Mouse (Mus musculus) erythroblast, embryonic 14.5 days (primary cell): ENCODE measurements around the gene Tmem198b. TPM values are rescaled to one million over a fixed set of nuclear protein-coding genes. Genes with fewer than 3 reads are reported as not detected.
"Not testable (repeated sequence)": the region's sequence is repeated elsewhere in the genome, so short reads cannot be mapped to it uniquely, and the experiment has no call there.

Source experiments
- H3K27me3 ChIP-seq: 2 replicates; pipeline ENCODE4 v1.6.1; 2012; ENCODE audit warnings: inconsistent platforms; ENCODE audit not compliant: control insufficient read depth
- H3K36me3 ChIP-seq: 2 replicates; pipeline ENCODE4 v1.6.1; 2012; ENCODE audit warnings: mild to moderate bottlenecking, inconsistent platforms; ENCODE audit not compliant: control insufficient read depth
- H3K4me1 ChIP-seq: 2 replicates; pipeline ENCODE4 v1.6.1; 2012; ENCODE audit warnings: inconsistent platforms; ENCODE audit not compliant: control insufficient read depth
- H3K4me3 ChIP-seq: replicated peaks from 2 replicates; pipeline ENCODE3; 2012; ENCODE audit warnings: moderate library complexity, mild to moderate bottlenecking, inconsistent platforms
- H3K9me3 ChIP-seq: 2 replicates; pipeline ENCODE4 v1.6.1; 2012; ENCODE audit warnings: low read length, inconsistent platforms, mixed read lengths; ENCODE audit not compliant: control insufficient read depth
- GATA1 ChIP-seq: IDR thresholded peaks from 2 replicates; pipeline ENCODE4 v1.6.1; 2012; ENCODE audit warnings: low read length, inconsistent platforms, mixed read lengths
- TAL1 ChIP-seq: IDR thresholded peaks from 3 replicates; pipeline ENCODE4 v1.6.1; 2012; ENCODE audit warnings: low read length, inconsistent platforms, mixed read lengths
- polyA plus RNA-seq: library from polyadenylated mRNA; stranded (reverse); fragments of >175 nt; gene quantifications from 2 replicates; pipeline ENCODE4 v1.2.3, GENCODE M21; 2012

The Tmem198b gene
- polyA plus RNA-seq = 0.07 and 0.09 TPM in 2 replicates

DNA sequence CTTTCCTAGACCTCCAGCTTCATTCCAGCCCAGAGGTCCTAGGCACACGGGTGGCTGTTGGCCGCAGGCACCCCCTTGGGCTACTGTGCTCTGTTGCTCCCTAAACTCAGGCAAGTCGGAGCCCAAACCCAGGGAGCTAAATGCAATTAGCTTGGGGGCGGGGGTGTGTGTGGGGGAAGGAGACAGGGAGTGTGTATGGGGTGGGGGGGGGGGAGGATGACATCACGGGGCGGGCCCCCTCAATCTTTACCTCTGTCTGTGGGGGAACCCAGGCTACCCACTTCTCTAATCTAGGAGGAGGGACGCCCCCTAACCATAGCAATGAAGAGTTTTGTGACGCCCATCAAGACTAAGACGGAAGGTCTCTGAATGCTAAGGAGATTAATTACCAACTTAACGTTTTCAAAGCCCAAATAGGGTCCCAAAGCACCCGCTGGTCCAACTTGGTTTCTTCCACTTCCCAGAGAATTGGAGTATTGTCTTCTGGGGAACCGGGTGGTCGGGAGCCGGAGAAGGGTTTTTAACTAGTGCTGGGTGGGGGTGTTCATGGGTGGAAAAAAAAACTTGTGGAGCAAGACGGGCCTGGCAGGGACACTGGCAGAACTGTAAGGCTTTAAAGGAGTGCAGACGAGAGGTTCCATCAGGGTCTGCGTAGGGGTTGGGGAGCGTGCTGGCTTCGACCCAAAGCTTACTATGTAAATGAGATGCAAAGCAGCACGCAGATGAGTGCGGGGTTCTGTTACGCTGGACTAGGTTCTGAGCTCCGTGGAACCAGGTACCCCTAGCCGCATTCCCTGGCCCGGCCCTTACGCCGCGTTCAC, at the start of gene Tmem198b:
TSS of gene Tmem198b (minus strand) at position 100 of the 821 bp plus-strand sequence.
- TF ChIP-seq GATA1 (no peak), TAL1 (no peak)
- peaks cover 49% of the 10 kb centered on the region for H3K4me1 ChIP-seq
- H3K36me3 ChIP-seq = peaks cover 35% of the 10 kb centered on the region
- H3K4me3 ChIP-seq = peak within 1 kb of the TSS; percentile 91
- H3K9me3 ChIP-seq = no peaks in the 10 kb centered on the region
- H3K27me3 ChIP-seq = peaks cover 24% of the 10 kb centered on the region

DNA sequence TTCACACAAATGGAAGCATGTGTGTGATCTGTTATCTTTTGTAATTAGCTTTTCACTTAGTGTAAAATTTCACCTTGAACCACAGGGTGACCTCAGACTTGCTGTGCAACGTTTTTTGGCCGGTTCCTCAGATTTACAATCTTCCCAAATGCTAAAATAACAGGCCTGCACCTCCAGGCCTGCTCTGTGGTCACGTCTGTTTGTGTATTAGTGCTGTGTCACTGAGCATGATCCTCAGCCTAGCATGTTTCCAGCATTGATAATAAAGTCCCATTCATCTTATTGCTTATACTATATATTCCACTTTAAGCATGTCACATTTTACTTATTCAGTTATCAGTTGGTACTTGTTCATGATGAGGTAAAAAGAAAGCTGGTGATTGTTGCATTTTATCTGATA, 46.2 kb upstream of the Tmem198b start:
- no peak for TF ChIP-seq TAL1
- no peak for TF ChIP-seq GATA1
- no peaks in the 10 kb centered on the region for H3K9me3 ChIP-seq
- no peaks in the 10 kb centered on the region for H3K27me3 ChIP-seq
- peaks cover 3% of the 10 kb centered on the region for H3K4me1 ChIP-seq
- no peak overlapping the region for H3K4me3 ChIP-seq
- H3K36me3 ChIP-seq = peaks cover 84% of the 10 kb centered on the region

DNA sequence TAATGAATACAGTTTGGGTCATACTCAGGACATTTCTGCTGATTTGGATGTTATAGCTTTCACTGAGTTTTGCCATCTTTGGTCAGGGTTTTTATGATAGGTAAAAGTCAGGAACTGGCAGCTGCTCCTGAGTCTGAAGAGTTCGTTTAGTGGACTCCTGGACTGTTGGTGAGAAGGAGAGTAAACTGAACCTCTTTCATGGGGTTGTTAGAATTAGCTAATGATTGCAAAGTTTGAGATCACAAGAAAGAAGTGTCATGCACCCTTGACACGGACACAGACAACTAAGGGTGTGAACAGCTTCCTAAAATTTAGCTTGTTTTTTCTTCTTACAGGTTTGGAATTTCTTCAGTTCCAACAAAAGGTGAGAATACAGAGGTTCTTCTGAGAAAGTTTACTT, 44.3 kb upstream of the Tmem198b start:
- H3K27me3 ChIP-seq = no peaks in the 10 kb centered on the region
- TF ChIP-seq GATA1 = no peak
- TF ChIP-seq TAL1 = no peak
- no peak overlapping the region for H3K4me3 ChIP-seq
- no peaks in the 10 kb centered on the region for H3K9me3 ChIP-seq
- H3K4me1 ChIP-seq = peaks cover 3% of the 10 kb centered on the region
- H3K36me3 ChIP-seq = peaks cover 92% of the 10 kb centered on the region

DNA sequence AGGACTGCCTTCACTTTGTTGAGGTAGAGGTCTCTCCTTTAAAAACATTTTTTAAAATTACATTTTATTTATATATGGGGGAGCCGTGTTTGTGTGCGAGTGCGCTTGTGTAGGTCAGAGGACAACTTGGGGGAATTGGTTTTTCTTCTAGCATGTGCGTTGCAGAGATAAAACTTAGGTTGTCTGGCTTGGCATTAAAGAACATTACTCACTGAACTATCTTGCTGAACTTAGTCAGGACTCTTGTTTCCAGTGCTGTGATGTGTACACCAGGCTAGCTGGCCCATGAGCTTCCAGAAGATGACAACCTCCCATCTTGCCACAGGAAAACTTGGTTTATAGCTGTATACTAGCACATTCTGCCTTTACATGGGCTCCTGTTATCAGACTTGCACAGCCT, 42.5 kb upstream of the Tmem198b start:
- TF ChIP-seq TAL1 = no peak
- no peak for TF ChIP-seq GATA1
- no peaks in the 10 kb centered on the region for H3K9me3 ChIP-seq
- H3K36me3 ChIP-seq = peaks cover 93% of the 10 kb centered on the region
- no peak overlapping the region for H3K4me3 ChIP-seq
- H3K27me3 ChIP-seq = no peaks in the 10 kb centered on the region
- H3K4me1 ChIP-seq = peaks cover 3% of the 10 kb centered on the region

DNA sequence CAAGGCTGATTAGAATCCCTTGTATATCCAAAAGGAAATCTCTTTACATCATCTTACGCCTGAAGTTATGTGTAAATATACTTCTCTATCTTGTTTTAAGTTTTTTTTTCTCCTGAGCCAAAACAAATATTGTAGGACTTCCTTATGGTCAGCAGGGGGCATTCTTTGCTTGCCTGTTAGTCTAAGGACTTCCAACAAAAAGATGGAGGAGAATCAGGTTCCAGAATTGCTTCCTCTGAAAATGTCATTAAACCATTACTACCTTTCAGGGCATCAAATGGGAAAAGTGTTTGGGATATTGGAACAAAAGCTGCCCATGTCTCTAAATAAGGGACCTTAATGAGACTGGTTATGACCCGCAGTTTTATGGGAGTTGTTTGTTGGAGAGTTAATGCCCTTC, 41.3 kb upstream of the Tmem198b start:
- peaks cover 14% of the 10 kb centered on the region for H3K4me1 ChIP-seq
- TF ChIP-seq TAL1 (no peak), GATA1 (no peak)
- no peaks in the 10 kb centered on the region for H3K27me3 ChIP-seq
- H3K4me3 ChIP-seq = no peak overlapping the region
- peaks cover 95% of the 10 kb centered on the region for H3K36me3 ChIP-seq
- no peaks in the 10 kb centered on the region for H3K9me3 ChIP-seq

DNA sequence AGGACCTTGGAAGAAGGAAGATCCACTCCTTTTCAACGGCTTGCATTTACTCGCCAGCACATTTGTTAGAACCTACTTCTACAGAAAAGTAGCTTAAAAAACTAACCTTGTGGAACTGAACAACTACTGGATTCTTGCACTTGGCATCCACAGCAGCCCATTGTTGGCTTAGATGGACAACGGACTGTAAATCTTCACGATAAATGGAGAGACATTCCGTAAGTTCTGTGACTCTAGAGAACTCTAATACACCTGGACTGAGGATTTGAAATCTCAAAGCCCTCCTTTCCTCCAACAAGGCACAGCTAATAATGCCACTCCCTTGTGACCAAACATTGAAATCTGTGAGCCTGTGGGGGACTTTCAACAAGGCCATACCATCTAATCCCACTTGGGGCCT, 39.1 kb upstream of the Tmem198b start:
- peaks cover 34% of the 10 kb centered on the region for H3K4me1 ChIP-seq
- peaks cover 91% of the 10 kb centered on the region for H3K36me3 ChIP-seq
- no peak overlapping the region for H3K4me3 ChIP-seq
- H3K9me3 ChIP-seq = no peaks in the 10 kb centered on the region
- TF ChIP-seq TAL1 (no peak), GATA1 (no peak)
- no peaks in the 10 kb centered on the region for H3K27me3 ChIP-seq

DNA sequence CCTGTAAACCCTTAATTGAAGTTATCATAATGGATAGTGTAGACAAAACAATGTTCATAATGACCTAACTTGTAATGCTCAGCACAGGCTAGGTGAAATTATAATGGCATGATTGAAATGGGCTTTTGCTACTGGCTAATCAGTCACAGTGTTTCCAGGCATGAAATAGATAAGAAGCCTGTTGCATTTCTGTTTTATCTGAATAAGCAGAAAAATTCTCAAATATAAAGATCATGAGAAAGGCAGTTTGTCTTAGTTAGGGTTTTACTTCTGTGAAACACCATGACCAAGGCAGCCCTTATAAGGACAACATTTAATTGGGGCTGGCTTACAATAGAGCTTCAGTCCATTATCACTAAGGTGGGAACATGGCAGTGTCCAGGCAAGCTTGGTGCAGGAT, 36.4 kb upstream of the Tmem198b start:
- Histone ChIP-seq H3K4me3 (no peak overlapping the region), H3K4me1 (peaks cover 35% of the 10 kb centered on the region), H3K27me3 (no peaks in the 10 kb centered on the region), H3K36me3 (peaks cover 86% of the 10 kb centered on the region), H3K9me3 (no peaks in the 10 kb centered on the region)
- TF ChIP-seq TAL1 (no peak), GATA1 (no peak)

DNA sequence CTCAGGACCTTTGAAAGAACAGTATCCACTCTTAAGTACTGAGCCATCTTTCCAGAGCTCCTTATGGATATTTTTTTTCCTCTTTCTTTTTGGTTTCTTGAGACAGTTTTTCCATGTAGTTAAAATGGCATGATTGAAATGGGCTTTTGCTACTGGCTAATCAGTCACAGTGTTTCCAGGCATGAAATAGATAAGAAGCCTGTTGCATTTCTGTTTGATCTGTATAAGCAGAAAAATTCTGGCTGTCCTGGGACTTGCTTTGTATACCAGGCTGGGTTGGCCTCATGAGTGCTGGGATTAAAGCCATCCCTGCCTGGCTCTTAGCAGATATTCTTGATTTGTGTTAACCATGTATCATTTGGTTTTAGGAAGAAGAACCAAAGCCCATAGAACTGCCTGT, 35.3 kb upstream of the Tmem198b start:
- Histone ChIP-seq H3K4me3 (no peak overlapping the region), H3K9me3 (no peaks in the 10 kb centered on the region), H3K36me3 (peaks cover 86% of the 10 kb centered on the region), H3K4me1 (peaks cover 35% of the 10 kb centered on the region), H3K27me3 (no peaks in the 10 kb centered on the region)
- TF ChIP-seq TAL1 = no peak

DNA sequence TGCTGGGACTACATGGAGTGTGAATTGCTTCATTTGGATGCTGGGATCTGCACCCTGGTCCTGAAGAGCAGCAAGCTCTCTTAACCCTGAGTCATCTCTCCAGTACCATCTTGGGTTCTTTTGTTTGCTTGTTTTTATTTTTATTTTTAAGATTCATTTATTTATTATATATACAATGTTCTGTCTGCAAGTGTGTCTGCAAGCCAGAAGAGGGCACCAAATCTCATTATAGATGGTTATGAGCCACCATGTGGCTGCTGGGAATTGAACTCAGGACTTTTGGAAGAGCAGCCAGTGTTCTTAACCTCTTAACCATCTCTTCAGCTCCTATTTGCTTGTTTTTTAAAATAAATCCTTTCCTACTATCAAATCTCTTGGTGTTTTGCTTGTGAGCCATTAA, 33.2 kb upstream of the Tmem198b start:
- peaks cover 35% of the 10 kb centered on the region for H3K4me1 ChIP-seq
- H3K36me3 ChIP-seq = peaks cover 89% of the 10 kb centered on the region
- 0 out of 2 replicates have a peak, but pooled peaks cover 2% of the 10 kb centered on the region for H3K9me3 ChIP-seq
- TF ChIP-seq TAL1 = no peak
- no peak for TF ChIP-seq GATA1
- no peak overlapping the region for H3K4me3 ChIP-seq
- no peaks in the 10 kb centered on the region for H3K27me3 ChIP-seq

DNA sequence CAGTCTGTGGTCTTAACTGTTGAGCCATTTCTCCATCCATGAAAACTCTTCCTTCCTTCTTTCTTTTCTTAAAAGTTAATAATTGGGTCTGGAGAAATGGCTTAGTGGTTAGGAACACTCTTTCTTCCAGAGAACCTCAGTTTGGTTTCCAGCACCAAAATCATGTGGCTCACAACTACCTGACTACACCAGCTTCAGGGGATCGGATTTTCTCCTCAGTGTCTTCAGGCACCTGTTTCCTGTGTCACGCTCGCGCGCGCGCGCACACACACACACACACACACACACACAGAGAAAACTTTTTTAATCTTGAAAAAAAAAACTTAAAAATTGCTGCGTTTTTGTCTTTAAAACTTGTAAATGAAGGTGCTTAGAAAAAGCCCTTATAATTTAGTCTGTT, 19.7 kb upstream of the Tmem198b start:
- TF ChIP-seq TAL1 (no peak), GATA1 (no peak)
- Histone ChIP-seq H3K9me3 (no peaks in the 10 kb centered on the region), H3K27me3 (no peaks in the 10 kb centered on the region), H3K4me3 (no peak overlapping the region), H3K4me1 (peaks cover 32% of the 10 kb centered on the region), H3K36me3 (peaks cover 58% of the 10 kb centered on the region)

DNA sequence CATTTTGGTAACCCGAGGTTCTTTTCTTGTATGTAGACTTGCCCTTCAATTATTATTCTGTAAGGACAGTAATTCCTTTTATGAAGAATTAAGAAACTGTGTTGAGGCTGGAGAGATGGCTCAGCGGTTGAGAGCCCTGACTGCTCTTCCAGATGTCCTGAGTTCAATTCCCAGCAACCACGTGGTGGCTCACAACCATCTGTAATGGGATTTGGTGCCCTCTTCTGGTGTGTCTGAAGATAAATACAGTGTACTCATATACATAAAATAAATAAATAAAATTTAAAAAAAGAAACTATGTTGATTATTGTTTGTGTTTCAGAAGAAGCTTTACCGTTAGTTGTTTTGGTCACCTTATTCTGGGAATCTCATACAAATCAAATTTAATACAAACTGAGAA, 18.9 kb upstream of the Tmem198b start:
- Histone ChIP-seq H3K4me1 (peaks cover 32% of the 10 kb centered on the region), H3K4me3 (peak overlapping the region; percentile 99), H3K36me3 (peaks cover 61% of the 10 kb centered on the region)
- not testable (repeated sequence) for H3K9me3 ChIP-seq, H3K27me3 ChIP-seq
